Mouse (Mus musculus) left cerebral cortex, adult 11 months (tissue): ENCODE measurements at regions not wholly inside any gene's neighbourhood (a gene's known extent, or its start where the extent isn't known, plus 50 kb on each side); places are given as distances from the start of the nearest gene placed in this dataset.

Source experiments
- DNase-seq: peaks from one replicate; pipeline ENCODE4 v3.0.0; 2022; ENCODE audit warnings: low spot score

- DNase-seq, result no peak
Observed at GRCm38 (mm10) chr5:106055221-106055620, 178.9 kb downstream of the Zfp326 start.

- no peak for DNase-seq
Observed at GRCm38 (mm10) chr5:106051026-106051425, 174.7 kb downstream of the Zfp326 start.

GRCm38 (mm10) chr5:106044878-106045585, 168.7 kb downstream of the Zfp326 start:
- DNase-seq, result no peak

GRCm38 (mm10) chr5:106038321-106038720, 162.0 kb downstream of the Zfp326 start:
- no peak for DNase-seq

- no peak for DNase-seq
Observed at GRCm38 (mm10) chr5:106036176-106036575, 159.8 kb downstream of the Zfp326 start.

- no peak for DNase-seq
Observed at GRCm38 (mm10) chr5:106032956-106033355, 156.6 kb downstream of the Zfp326 start.

- no peak for DNase-seq
Observed at GRCm38 (mm10) chr5:106026861-106027260, 150.5 kb downstream of the Zfp326 start.

GRCm38 (mm10) chr5:106004292-106004917, 128.0 kb downstream of the Zfp326 start:
- DNase-seq, result no peak

GRCm38 (mm10) chr5:106003321-106004291, 127.2 kb downstream of the Zfp326 start:
- no peak for DNase-seq

- DNase-seq, result no peak
Observed at GRCm38 (mm10) chr5:106002330-106002729, 126.0 kb downstream of the Zfp326 start.

- DNase-seq, result no peak
Observed at GRCm38 (mm10) chr5:105994218-105994617, 117.9 kb downstream of the Zfp326 start.

GRCm38 (mm10) chr5:105993066-105993760, 116.8 kb downstream of the Zfp326 start:
- DNase-seq, result no peak

- no peak for DNase-seq
Observed at GRCm38 (mm10) chr5:105990777-105991176, 114.4 kb downstream of the Zfp326 start.

GRCm38 (mm10) chr5:105986401-105986800, 110.0 kb downstream of the Zfp326 start:
- peak; percentile 24 for DNase-seq

GRCm38 (mm10) chr5:105983131-105983530, 106.8 kb downstream of the Zfp326 start:
- DNase-seq, result peak; percentile 21

GRCm38 (mm10) chr5:105976746-105977145, 100.4 kb downstream of the Zfp326 start:
- no peak for DNase-seq

- no peak for DNase-seq
Observed at GRCm38 (mm10) chr5:105976076-105976475, 99.7 kb downstream of the Zfp326 start.

GRCm38 (mm10) chr5:105975275-105976011, 99.1 kb downstream of the Zfp326 start:
- DNase-seq, result no peak

- DNase-seq, result no peak
Observed at GRCm38 (mm10) chr5:105974576-105975177, 98.3 kb downstream of the Zfp326 start.
